Mouse (Mus musculus) heart, embryonic 15.5 days (tissue): Measurements from ENCODE around the gene Zfp3. TPM values are rescaled to one million over a fixed set of nuclear protein-coding genes. Genes with fewer than 3 reads are reported as not detected.
A peak's percentile ranks its signal among the peaks of the same experiment; 100 is the strongest.

ENCODE experiments used
- ATAC-seq: fragments of 200-750 bp; cut with Nextera tagmentation; replicated peaks from 2 replicates; pipeline ENCODE4 v1.8.0; 2017; ENCODE audit warnings: low read depth, moderate TSS enrichment; ENCODE audit not compliant: insufficient number of reproducible peaks, insufficient read depth, low FRiP score
- H3K27ac ChIP-seq: fragments of 300-500 bp; sonication (generic); 2 replicates; pipeline ENCODE4 v1.5.1; 2015; ENCODE audit warnings: mild to moderate bottlenecking, inconsistent platforms
- H3K27me3 ChIP-seq: fragments of 300-500 bp; sonication (generic); 2 replicates; pipeline ENCODE4 v1.6.1; 2015; ENCODE audit warnings: inconsistent platforms
- H3K36me3 ChIP-seq: fragments of 300-500 bp; sonication (generic); 2 replicates; pipeline ENCODE4 v1.6.1; 2015; ENCODE audit warnings: mild to moderate bottlenecking, inconsistent platforms
- H3K4me1 ChIP-seq: fragments of 300-500 bp; sonication (generic); replicated peaks from 2 replicates; pipeline ENCODE4 v1.6.1; 2015; ENCODE audit warnings: inconsistent platforms
- H3K4me2 ChIP-seq: fragments of 300-500 bp; sonication (generic); 2 replicates; pipeline ENCODE4 v1.6.1; 2015; ENCODE audit warnings: inconsistent platforms, mild to moderate bottlenecking, moderate library complexity
- H3K4me3 ChIP-seq: fragments of 300-500 bp; sonication (generic); 2 replicates; pipeline ENCODE4 v1.5.1; 2015; ENCODE audit warnings: mild to moderate bottlenecking, inconsistent platforms
- H3K9ac ChIP-seq: fragments of 300-500 bp; sonication (generic); 2 replicates; pipeline ENCODE4 v1.6.1; 2015; ENCODE audit warnings: mild to moderate bottlenecking, inconsistent platforms
- H3K9me3 ChIP-seq: fragments of 300-500 bp; sonication (generic); replicated peaks from 2 replicates; pipeline ENCODE4 v1.6.1; 2016; ENCODE audit warnings: inconsistent platforms
- WGBS: fragments of 180-500 bp; shearing (Covaris S2); methylation state at CpG from one replicate; pipeline ENCODE4 v1.1.7; 2015; ENCODE audit warnings: mixed read lengths; 5-methylcytosine and 5-hydroxymethylcytosine counted together
- polyA plus RNA-seq: library from polyadenylated mRNA; unstranded; fragments of >200 nt; fragmentation: Nextera tagmentation; extraction: Ambion mirVana; gene quantifications from 2 replicates; pipeline ENCODE4 v1.2.1, GENCODE M21; 2015

Zfp3 gene
- polyA plus RNA-seq, 1 experiment from 2014 or later, result 9.3 TPM

- Histone ChIP-seq H3K36me3 (no peaks in the 10 kb centered on the region), H3K9ac (no peak overlapping the region), H3K27ac (no peak overlapping the region), H3K27me3 (no peaks in the 10 kb centered on the region; the same call in 1 of the 2 replicates), H3K4me3 (no peak overlapping the region), H3K4me1 (no peaks in the 10 kb centered on the region), H3K9me3 (no peaks in the 10 kb centered on the region), H3K4me2 (no peak overlapping the region)
- 73% methylated on average over 2 of the region's 2 CpGs for WGBS
- no peak for ATAC-seq
These were observed 26.4 kb downstream of the Zfp3 start for GRCm38 (mm10) chr11:70790426-70790825.

GRCm38 (mm10) chr11:70790874-70791551 is 27.0 kb downstream of the Zfp3 start:
- ATAC-seq, result no peak
- H3K4me3 ChIP-seq, result no peak overlapping the region
- H3K27ac ChIP-seq, result no peak overlapping the region
- H3K4me1 ChIP-seq, result no peaks in the 10 kb centered on the region
- WGBS, result 53% methylated on average over 7 of the region's 7 CpGs
- no peaks in the 10 kb centered on the region for H3K36me3 ChIP-seq
- H3K27me3 ChIP-seq, result no peaks in the 10 kb centered on the region; the same call in 1 of the 2 replicates
- no peak overlapping the region for H3K9ac ChIP-seq
- H3K9me3 ChIP-seq, result no peaks in the 10 kb centered on the region
- no peak overlapping the region for H3K4me2 ChIP-seq

GRCm38 (mm10) chr11:70791676-70792075 is 27.7 kb downstream of the Zfp3 start:
- H3K9ac ChIP-seq, result no peak overlapping the region
- H3K27ac ChIP-seq, result no peak overlapping the region
- H3K27me3 ChIP-seq, result no peaks in the 10 kb centered on the region; the same call in 1 of the 2 replicates
- no peaks in the 10 kb centered on the region for H3K9me3 ChIP-seq
- H3K4me1 ChIP-seq, result no peaks in the 10 kb centered on the region
- no peaks in the 10 kb centered on the region for H3K36me3 ChIP-seq
- ATAC-seq, result no peak
- H3K4me2 ChIP-seq, result no peak overlapping the region
- no peak overlapping the region for H3K4me3 ChIP-seq
- 76% methylated on average over 5 of the region's 5 CpGs for WGBS

- no peaks in the 10 kb centered on the region for H3K36me3 ChIP-seq
- ATAC-seq, result no peak
- no peaks in the 10 kb centered on the region; the same call in 1 of the 2 replicates for H3K27me3 ChIP-seq
- no peaks in the 10 kb centered on the region for H3K9me3 ChIP-seq
- no peaks in the 10 kb centered on the region for H3K4me1 ChIP-seq
- no peak overlapping the region for H3K27ac ChIP-seq
- no peak overlapping the region for H3K9ac ChIP-seq
- no peak overlapping the region for H3K4me3 ChIP-seq
- no peak overlapping the region for H3K4me2 ChIP-seq
- 85% methylated on average over 1 of the region's 1 CpGs for WGBS
These were observed 28.4 kb downstream of the Zfp3 start for GRCm38 (mm10) chr11:70792409-70792808.

- no peaks in the 10 kb centered on the region for H3K36me3 ChIP-seq
- H3K4me3 ChIP-seq, result no peak overlapping the region
- no peak overlapping the region for H3K27ac ChIP-seq
- no peak for ATAC-seq
- H3K4me1 ChIP-seq, result peaks cover 7% of the 10 kb centered on the region
- H3K4me2 ChIP-seq, result no peak overlapping the region
- H3K9ac ChIP-seq, result no peak overlapping the region
- 81% methylated on average over 2 of the region's 2 CpGs for WGBS
- H3K9me3 ChIP-seq, result no peaks in the 10 kb centered on the region
- no peaks in the 10 kb centered on the region for H3K27me3 ChIP-seq
These were observed 38.3 kb downstream of the Zfp3 start for GRCm38 (mm10) chr11:70802208-70802864.

- 48% methylated on average over 2 of the region's 2 CpGs for WGBS
- no peaks in the 10 kb centered on the region for H3K9me3 ChIP-seq
- H3K4me3 ChIP-seq, result no peak overlapping the region
- no peak overlapping the region for H3K9ac ChIP-seq
- H3K27ac ChIP-seq, result no peak overlapping the region
- no peaks in the 10 kb centered on the region for H3K27me3 ChIP-seq
- no peak for ATAC-seq
- H3K36me3 ChIP-seq, result no peaks in the 10 kb centered on the region
- no peak overlapping the region for H3K4me2 ChIP-seq
- peaks cover 7% of the 10 kb centered on the region for H3K4me1 ChIP-seq
These were observed 38.9 kb downstream of the Zfp3 start for GRCm38 (mm10) chr11:70802865-70803261.

- H3K4me3 ChIP-seq, result no peak overlapping the region
- no peaks in the 10 kb centered on the region for H3K36me3 ChIP-seq
- no peak for ATAC-seq
- no peak overlapping the region for H3K4me2 ChIP-seq
- H3K27ac ChIP-seq, result peak overlapping the region; percentile 66
- 62% methylated on average over 6 of the region's 6 CpGs for WGBS
- H3K4me1 ChIP-seq, result peaks cover 7% of the 10 kb centered on the region
- no peaks in the 10 kb centered on the region for H3K9me3 ChIP-seq
- H3K27me3 ChIP-seq, result no peaks in the 10 kb centered on the region
- no peak overlapping the region for H3K9ac ChIP-seq
These were observed 39.7 kb downstream of the Zfp3 start for GRCm38 (mm10) chr11:70803711-70804200.

GRCm38 (mm10) chr11:70804395-70804794 is 40.4 kb downstream of the Zfp3 start:
- H3K4me1 ChIP-seq, result peaks cover 7% of the 10 kb centered on the region
- H3K36me3 ChIP-seq, result no peaks in the 10 kb centered on the region
- ATAC-seq, result no peak
- no peak overlapping the region for H3K9ac ChIP-seq
- no peaks in the 10 kb centered on the region for H3K9me3 ChIP-seq
- 80% methylated on average over 3 of the region's 3 CpGs for WGBS
- H3K4me3 ChIP-seq, result no peak overlapping the region
- no peak overlapping the region for H3K27ac ChIP-seq
- H3K27me3 ChIP-seq, result no peaks in the 10 kb centered on the region
- H3K4me2 ChIP-seq, result no peak overlapping the region

- Histone ChIP-seq H3K4me3 (no peak overlapping the region), H3K36me3 (no peaks in the 10 kb centered on the region), H3K4me1 (peaks cover 7% of the 10 kb centered on the region), H3K27ac (peak overlapping the region; percentile 52; the same call in 1 of the 2 replicates), H3K27me3 (no peaks in the 10 kb centered on the region), H3K9ac (no peak overlapping the region), H3K4me2 (peak overlapping the region; percentile 24; the same call in 1 of the 2 replicates), H3K9me3 (no peaks in the 10 kb centered on the region)
- no peak for ATAC-seq
- WGBS, result 61% methylated on average over 8 of the region's 8 CpGs
These were observed 41.7 kb downstream of the Zfp3 start for GRCm38 (mm10) chr11:70805641-70806175.

GRCm38 (mm10) chr11:70806697-70807096 is 42.7 kb downstream of the Zfp3 start:
- 63% methylated on average over 4 of the region's 4 CpGs for WGBS
- no peak for ATAC-seq

GRCm38 (mm10) chr11:70807630-70808029 is 43.6 kb downstream of the Zfp3 start:
- Histone ChIP-seq H3K27ac (no peak overlapping the region), H3K4me3 (no peak overlapping the region), H3K36me3 (no peaks in the 10 kb centered on the region), H3K4me1 (peaks cover 7% of the 10 kb centered on the region), H3K9ac (no peak overlapping the region), H3K27me3 (no peaks in the 10 kb centered on the region), H3K9me3 (no peaks in the 10 kb centered on the region), H3K4me2 (no peak overlapping the region)
- WGBS, result 62% methylated on average over 4 of the region's 4 CpGs
- no peak for ATAC-seq

More at GRCm38 (mm10) chr11:70806697-70807096, 42.7 kb downstream of the Zfp3 start:
- Histone ChIP-seq H3K36me3 (no peaks in the 10 kb centered on the region), H3K9ac (no peak overlapping the region), H3K4me3 (no peak overlapping the region), H3K9me3 (no peaks in the 10 kb centered on the region), H3K27ac (no peak overlapping the region), H3K4me1 (peaks cover 7% of the 10 kb centered on the region), H3K27me3 (no peaks in the 10 kb centered on the region), H3K4me2 (no peak overlapping the region)
